Mouse (Mus musculus) E14TG2a.4 (cell line): ENCODE results near the gene Pcdh9.

Experiments used
- CTCF ChIP-seq: conservative IDR thresholded peaks from 2 replicates; pipeline ENCODE4 v1.5.1; 2014; ENCODE audit warnings: low read length
- NANOG ChIP-seq: IDR thresholded peaks from 2 replicates; pipeline ENCODE4 v1.6.1; 2014; ENCODE audit warnings: borderline replicate concordance, low read length, mixed read lengths
- POU5F1 ChIP-seq: IDR thresholded peaks from 2 replicates; pipeline ENCODE4 v1.6.1; 2014; ENCODE audit warnings: low read length, borderline replicate concordance

GRCm38 (mm10) chr14:93385090-93385489 lies 505.4 kb downstream of the Pcdh9 start:
- TF ChIP-seq CTCF (no peak), POU5F1 (no peak), NANOG (no peak)
